ENCODE assay signal across 16 mouse cellular contexts in genomic region chr4:28837669-28838068, GRCm38 (mm10).
"Had no signal": no experiment of that assay in that cellular context is flagged by ENCODE, and none has a peak within 500 bp of the region (broad histone marks: within the 10 kb centered on the region; RNA-seq: fewer than 3 reads in every experiment).

No protein-coding gene starts in this region.

- H3K4me1 ChIP-seq: neural tube, embryonic 12.5 days; stomach, embryonic 15.5 days had no signal

- DNase-seq: retina, postnatal 1 day; right cerebral cortex, adult 18-20 months; right cerebral cortex, postnatal 14 days; right cerebral cortex, postnatal 25 days; right cerebral cortex, postnatal 4 days; spleen, adult 18-20 months; thymus, adult 18-20 months; thymus, adult 2 months; thymus, postnatal 14 days; thymus, postnatal 25 days; thymus, postnatal 36 days; thymus, postnatal 4 days had no signal

- H3K27me3 ChIP-seq: neural tube, embryonic 12.5 days; neural tube, embryonic 13.5 days; neural tube, embryonic 15.5 days; stomach, embryonic 15.5 days had no signal

- H3K9ac ChIP-seq: neural tube, embryonic 12.5 days; neural tube, embryonic 13.5 days; neural tube, embryonic 15.5 days; stomach, embryonic 15.5 days had no signal

- H3K36me3 ChIP-seq: neural tube, embryonic 12.5 days; neural tube, embryonic 13.5 days; neural tube, embryonic 15.5 days; stomach, embryonic 15.5 days had no signal

- H3K4me2 ChIP-seq: neural tube, embryonic 12.5 days; neural tube, embryonic 13.5 days; neural tube, embryonic 15.5 days; stomach, embryonic 15.5 days had no signal

- H3K27ac ChIP-seq: neural tube, embryonic 12.5 days; neural tube, embryonic 13.5 days; neural tube, embryonic 15.5 days; stomach, embryonic 15.5 days had no signal

- H3K4me3 ChIP-seq: neural tube, embryonic 12.5 days; neural tube, embryonic 13.5 days; neural tube, embryonic 15.5 days; stomach, embryonic 15.5 days had no signal

- H3K9me3 ChIP-seq: neural tube, embryonic 12.5 days; neural tube, embryonic 13.5 days; neural tube, embryonic 15.5 days; stomach, embryonic 15.5 days had no signal
